Mouse (Mus musculus): ENCODE results near the gene Mmab.

DNA sequence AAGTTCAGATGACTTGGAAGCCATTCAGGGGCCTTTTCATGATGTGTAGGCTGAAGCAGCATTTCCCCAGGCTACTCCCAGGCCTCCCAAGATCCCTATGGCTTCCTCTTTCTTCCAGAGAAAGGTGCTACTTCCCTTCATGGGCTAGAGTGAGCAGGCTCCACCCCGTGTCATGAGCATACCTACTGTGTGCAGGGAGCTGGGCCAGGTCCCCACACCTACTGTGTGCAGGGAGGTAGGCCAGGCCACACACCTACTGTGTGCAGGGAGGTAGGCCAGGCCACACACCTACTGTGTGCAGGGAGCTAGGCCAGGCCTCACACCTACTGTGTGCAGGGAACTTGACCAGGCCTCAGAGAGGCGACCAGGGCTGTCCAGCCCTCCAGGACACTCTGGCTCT, 20.7 kb upstream of the Mmab start:
- TF ChIP-seq CTCF (conservative IDR thresholded peaks at IDR 0.05; ENCODE audit: insufficient read depth, insufficient read length, low read depth, low read length): no peak
- TF ChIP-seq POLR2A (IDR thresholded peaks at IDR 0.05; ENCODE audit: low read depth, low read length): no peak
